In genomic region chr7:71706201-71706600, GRCm38 (mm10) we compare ENCODE assay signal across 11 mouse cellular contexts.
A peak's percentile ranks its signal among the peaks of the same experiment; 100 is the strongest.
DNase-seq lines count a peak whose midpoint lies in the region; ATAC-seq and TF ChIP-seq lines count a peak whose summit lies in the region.
"Had no signal": no experiment of that assay in that cellular context is flagged by ENCODE, and none has a peak within 500 bp of the region (broad histone marks: within the 10 kb centered on the region; RNA-seq: fewer than 3 reads in every experiment).

No protein-coding gene starts in this region.

- no peak for TF ChIP-seq POLR2A in heart, adult 2 months (IDR thresholded peaks at IDR 0.05; ENCODE audit: insufficient read depth, low read depth, low read length)

- DNase-seq in heart, adult 2 months: no peak
- no peak for DNase-seq in heart, adult 9 months (ENCODE audit: low spot score in 2 of 2)
- no peak for DNase-seq in lung, embryonic 14.5 days
- DNase-seq in lung, postnatal 10 days: no peak
- DNase-seq in right cerebral cortex, postnatal 36 days (ENCODE audit: low spot score in 2 of 2): no peak
- no peak for DNase-seq in left cerebral cortex, adult 11 months (ENCODE audit: low spot score)
- DNase-seq: cerebellum, adult 8-10 months had no signal

- no peak for TF ChIP-seq EP300 in heart, adult 2 months (IDR thresholded peaks at IDR 0.05; ENCODE audit: insufficient read depth, low read depth, low read length)

- H3K27ac ChIP-seq in heart, adult 2 months: peak overlapping the region; percentile 73
- H3K27ac ChIP-seq in lung, embryonic 14.5 days (ENCODE audit: low read depth): 0 out of 2 replicates have a peak overlapping the region, but pooled peaks have one; percentile 54
- no peak overlapping the region for H3K27ac ChIP-seq in hindbrain, embryonic 12.5 days
- H3K27ac ChIP-seq in neural tube, embryonic 13.5 days (replicated peaks): peak overlapping the region; percentile 65; the same call in 1 of the 2 replicates
- H3K27ac ChIP-seq: liver, embryonic 14.5 days had no signal

- intact Hi-C loops in heart, adult 2 months (cut with DNase I): loop anchor here (5.0 to 10.0 kb wide), 4 partner anchors 161 to 1361 kb away; no protein-coding TSS in a partner anchor

- 0 out of 2 replicates have a peak, but pooled peaks cover 2% of the 10 kb centered on the region for H3K27me3 ChIP-seq in heart, adult 2 months (ENCODE audit: control insufficient read depth, insufficient read depth, low read length)
- H3K27me3 ChIP-seq in lung, embryonic 14.5 days (ENCODE audit: insufficient read depth, low read length): no peaks in the 10 kb centered on the region
- H3K27me3 ChIP-seq in hindbrain, embryonic 12.5 days: no peaks in the 10 kb centered on the region; the same call in 1 of the 2 replicates
- peaks cover 11% of the 10 kb centered on the region; the same call in 1 of the 2 replicates for H3K27me3 ChIP-seq in neural tube, embryonic 13.5 days

- peak overlapping the region; percentile 93 for H3K4me2 ChIP-seq in lung, embryonic 14.5 days
- H3K4me2 ChIP-seq in hindbrain, embryonic 12.5 days (replicated peaks): peak overlapping the region; percentile 85; the same call in 1 of the 2 replicates
- H3K4me2 ChIP-seq in neural tube, embryonic 13.5 days: peak overlapping the region; percentile 83; the same call in 1 of the 2 replicates

- peaks cover 4% of the 10 kb centered on the region for H3K4me1 ChIP-seq in heart, adult 2 months (ENCODE audit: control insufficient read depth, insufficient read depth, low read length)
- H3K4me1 ChIP-seq in lung, embryonic 14.5 days (ENCODE audit: insufficient read depth): peaks cover 8% of the 10 kb centered on the region; the same call in 1 of the 2 replicates
- 0 out of 2 replicates have a peak, but pooled peaks cover 5% of the 10 kb centered on the region for H3K4me1 ChIP-seq in hindbrain, embryonic 12.5 days
- H3K4me1 ChIP-seq in neural tube, embryonic 13.5 days (replicated peaks): peaks cover 4% of the 10 kb centered on the region; the same call in 1 of the 2 replicates

- H3K4me3 ChIP-seq in heart, adult 2 months: no peak overlapping the region
- H3K4me3 ChIP-seq in lung, embryonic 14.5 days (ENCODE audit: low read depth, low read length): no peak overlapping the region
- no peak overlapping the region for H3K4me3 ChIP-seq in hindbrain, embryonic 12.5 days
- no peak overlapping the region for H3K4me3 ChIP-seq in neural tube, embryonic 13.5 days

- peaks cover 2% of the 10 kb centered on the region; the same call in 1 of the 2 replicates for H3K36me3 ChIP-seq in heart, adult 2 months (ENCODE audit: control insufficient read depth, insufficient read depth, low read length)
- no peaks in the 10 kb centered on the region for H3K36me3 ChIP-seq in lung, embryonic 14.5 days (ENCODE audit: insufficient read depth)
- no peaks in the 10 kb centered on the region for H3K36me3 ChIP-seq in hindbrain, embryonic 12.5 days
- H3K36me3 ChIP-seq in neural tube, embryonic 13.5 days: no peaks in the 10 kb centered on the region

- no peak overlapping the region; the same call in 1 of the 2 replicates for H3K9ac ChIP-seq in heart, adult 2 months (ENCODE audit: low read depth, low read length)
- H3K9ac ChIP-seq in lung, embryonic 14.5 days: no peak overlapping the region
- H3K9ac ChIP-seq in hindbrain, embryonic 12.5 days: 0 out of 2 replicates have a peak overlapping the region, but pooled peaks have one; percentile 84
- no peak overlapping the region; the same call in 1 of the 2 replicates for H3K9ac ChIP-seq in neural tube, embryonic 13.5 days
- H3K9ac ChIP-seq: liver, embryonic 14.5 days had no signal

- ATAC-seq in lung, embryonic 14.5 days (ENCODE audit: insufficient read depth): no peak
- ATAC-seq in hindbrain, embryonic 12.5 days (ENCODE audit: low FRiP score): no peak
- ATAC-seq in neural tube, embryonic 13.5 days (ENCODE audit: low read depth): no peak
- ATAC-seq: inflammation-experienced regulatory T-cells, adult 6 months had no signal

- H3K9me3 ChIP-seq in lung, embryonic 14.5 days (ENCODE audit: low read depth, low read length): no peaks in the 10 kb centered on the region
- no peaks in the 10 kb centered on the region for H3K9me3 ChIP-seq in hindbrain, embryonic 12.5 days (replicated peaks)
- no peaks in the 10 kb centered on the region for H3K9me3 ChIP-seq in neural tube, embryonic 13.5 days

- WGBS in heart, adult 2 months: 47% methylated on average over 3 of the region's 3 CpGs
- WGBS in lung, embryonic 14.5 days: 55% methylated on average over 3 of the region's 3 CpGs
- 48% methylated on average over 3 of the region's 3 CpGs for WGBS in hindbrain, embryonic 12.5 days
- 41% methylated on average over 3 of the region's 3 CpGs for WGBS in neural tube, embryonic 13.5 days

- no peak for TF ChIP-seq CTCF in heart, adult 2 months (IDR thresholded peaks at IDR 0.05)
- no peak for TF ChIP-seq CTCF in lung, embryonic 14.5 days (IDR thresholded peaks at IDR 0.05; ENCODE audit: low read depth)

- H3K79me2 ChIP-seq in heart, adult 2 months (replicated peaks; ENCODE audit: control insufficient read depth, insufficient read depth, low read length): no peaks in the 10 kb centered on the region
